11 mouse cellular contexts compared by ENCODE assay signal in the genomic region with DNA sequence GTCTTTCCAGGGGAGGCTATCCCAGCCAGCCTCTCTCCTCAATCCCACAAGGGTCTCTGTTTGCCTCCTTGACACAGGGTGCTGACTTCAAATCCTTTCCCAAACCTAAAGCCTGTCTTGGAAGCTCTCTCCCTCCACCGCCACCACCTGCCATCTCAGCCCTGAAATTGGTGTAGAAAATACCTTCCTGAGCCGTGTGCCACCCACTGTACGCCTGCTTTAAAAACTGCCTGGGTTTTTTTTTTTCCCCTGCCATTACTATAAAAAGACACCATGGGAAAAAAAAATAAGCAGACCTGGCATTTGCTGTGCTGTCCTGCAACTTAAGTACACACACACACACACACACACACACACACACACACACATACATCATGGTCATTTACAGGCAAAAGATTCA. TPM values are rescaled to one million over a fixed set of nuclear protein-coding genes. Genes with fewer than 3 reads are reported as not detected.
A peak's percentile ranks its signal among the peaks of the same experiment; 100 is the strongest.
DNase-seq lines count a peak whose midpoint lies in the region; ATAC-seq lines count a peak whose summit lies in the region.
"Had no signal": no experiment of that assay in that cellular context is flagged by ENCODE, and none has a peak within 500 bp of the region (broad histone marks: within the 10 kb centered on the region; RNA-seq: fewer than 3 reads in every experiment).

No protein-coding gene starts in this region.

- H3K4me3 ChIP-seq in heart, embryonic 12.5 days, result peak overlapping the region; percentile 58
- H3K4me3 ChIP-seq in lung, embryonic 16.5 days (ENCODE audit: low read length), result peak overlapping the region; percentile 80
- no peak overlapping the region for H3K4me3 ChIP-seq in hindbrain, embryonic 16.5 days (ENCODE audit: low read length)
- H3K4me3 ChIP-seq in stomach, embryonic 14.5 days (ENCODE audit: low read depth, low read length), result 0 out of 2 replicates have a peak overlapping the region, but pooled peaks have one; percentile 1

- H3K4me1 ChIP-seq in heart, embryonic 12.5 days (replicated peaks), result peaks cover 74% of the 10 kb centered on the region
- peaks cover 71% of the 10 kb centered on the region for H3K4me1 ChIP-seq in lung, embryonic 16.5 days (replicated peaks; ENCODE audit: control insufficient read depth, insufficient read depth, low read length)
- peaks cover 30% of the 10 kb centered on the region for H3K4me1 ChIP-seq in hindbrain, embryonic 16.5 days (ENCODE audit: control insufficient read depth, insufficient read depth, low read depth, low read length)
- peaks cover 48% of the 10 kb centered on the region for H3K4me1 ChIP-seq in stomach, embryonic 14.5 days (ENCODE audit: control insufficient read depth, insufficient read depth, low read length)

- intact Hi-C loops in heart, postnatal 25 days (cut with DNase I), result loop anchor here (5.0 kb wide), 3 partner anchors 33 to 143 kb away; no protein-coding TSS in a partner anchor

- WGBS in heart, embryonic 12.5 days, result 67% methylated on average over 3 of the region's 3 CpGs
- WGBS in lung, embryonic 16.5 days, result 74% methylated on average over 3 of the region's 3 CpGs
- WGBS in hindbrain, embryonic 16.5 days, result 85% methylated on average over 3 of the region's 3 CpGs
- 80% methylated on average over 3 of the region's 3 CpGs for WGBS in stomach, embryonic 14.5 days

- peak overlapping the region; percentile 82 for H3K9ac ChIP-seq in heart, embryonic 12.5 days
- H3K9ac ChIP-seq in lung, embryonic 16.5 days (ENCODE audit: low read length), result peak overlapping the region; percentile 84
- H3K9ac ChIP-seq in hindbrain, embryonic 16.5 days (ENCODE audit: low read depth, low read length), result no peak overlapping the region
- H3K9ac ChIP-seq in stomach, embryonic 14.5 days (replicated peaks; ENCODE audit: low read depth, low read length), result no peak overlapping the region

- no peak overlapping the region for H3K27ac ChIP-seq in heart, embryonic 12.5 days (ENCODE audit: poor library complexity, severe bottlenecking)
- H3K27ac ChIP-seq in lung, embryonic 16.5 days (ENCODE audit: low read length), result no peak overlapping the region
- no peak overlapping the region for H3K27ac ChIP-seq in hindbrain, embryonic 16.5 days (ENCODE audit: low read depth, low read length)
- no peak overlapping the region for H3K27ac ChIP-seq in stomach, embryonic 14.5 days (ENCODE audit: low read length)

- H3K36me3 ChIP-seq in heart, embryonic 12.5 days, result no peaks in the 10 kb centered on the region
- H3K36me3 ChIP-seq in lung, embryonic 16.5 days (ENCODE audit: control insufficient read depth, insufficient read depth, low read length), result peaks cover 2% of the 10 kb centered on the region; the same call in 1 of the 2 replicates
- no peaks in the 10 kb centered on the region for H3K36me3 ChIP-seq in hindbrain, embryonic 16.5 days (ENCODE audit: control insufficient read depth, insufficient read depth, low read length)
- no peaks in the 10 kb centered on the region for H3K36me3 ChIP-seq in stomach, embryonic 14.5 days (ENCODE audit: control insufficient read depth, insufficient read depth, low read length)

- DNase-seq in heart, postnatal 25 days (ENCODE audit: low spot score), result no peak
- DNase-seq in lung, postnatal 4 days, result no peak
- no peak for DNase-seq in cerebellum, adult 11 months
- DNase-seq in right cerebral cortex, postnatal 10 days (ENCODE audit: low spot score in 2 of 2), result no peak
- DNase-seq: cerebellum, adult 2 months; layer of hippocampus, postnatal 36 days had no signal

- peak overlapping the region; percentile 75 for H3K4me2 ChIP-seq in heart, embryonic 12.5 days
- peak overlapping the region; percentile 81 for H3K4me2 ChIP-seq in lung, embryonic 16.5 days (ENCODE audit: low read depth, low read length)
- H3K4me2 ChIP-seq in hindbrain, embryonic 16.5 days (ENCODE audit: low read length), result 0 out of 2 replicates have a peak overlapping the region, but pooled peaks have one; percentile 21
- peak overlapping the region; percentile 88 for H3K4me2 ChIP-seq in stomach, embryonic 14.5 days (replicated peaks; ENCODE audit: low read depth, low read length)
- H3K4me2 ChIP-seq: midbrain, embryonic 11.5 days had no signal

- peaks cover 9% of the 10 kb centered on the region for H3K9me3 ChIP-seq in heart, embryonic 12.5 days (replicated peaks)
- no peaks in the 10 kb centered on the region for H3K9me3 ChIP-seq in lung, embryonic 16.5 days (ENCODE audit: control insufficient read depth, low read length)
- no peaks in the 10 kb centered on the region for H3K9me3 ChIP-seq in hindbrain, embryonic 16.5 days (ENCODE audit: control insufficient read depth, low read length)
- H3K9me3 ChIP-seq in stomach, embryonic 14.5 days (ENCODE audit: control insufficient read depth, low read depth, low read length), result no peaks in the 10 kb centered on the region

- peaks cover 23% of the 10 kb centered on the region for H3K27me3 ChIP-seq in heart, embryonic 12.5 days (replicated peaks)
- peaks cover 9% of the 10 kb centered on the region; the same call in 1 of the 2 replicates for H3K27me3 ChIP-seq in lung, embryonic 16.5 days (ENCODE audit: control insufficient read depth, insufficient read depth, low read depth, low read length)
- H3K27me3 ChIP-seq in hindbrain, embryonic 16.5 days (replicated peaks; ENCODE audit: control insufficient read depth, insufficient read depth, low read length), result peaks cover 30% of the 10 kb centered on the region
- H3K27me3 ChIP-seq in stomach, embryonic 14.5 days (ENCODE audit: control insufficient read depth, insufficient read depth, low read length), result peaks cover 8% of the 10 kb centered on the region; the same call in 1 of the 2 replicates

- no peak for ATAC-seq in heart, embryonic 12.5 days (ENCODE audit: insufficient number of reproducible peaks, low FRiP score)
- no peak for ATAC-seq in lung, embryonic 16.5 days (ENCODE audit: low read depth)
- no peak for ATAC-seq in hindbrain, embryonic 16.5 days
- no peak for ATAC-seq in stomach, embryonic 14.5 days (ENCODE audit: insufficient number of reproducible peaks, insufficient read depth, low FRiP score, low read depth)

RNA-seq across cellular contexts. Expression of gene Plxnd1, which starts 4.7 kb away (rescaled TPM):
- polyA plus RNA-seq in heart, embryonic 12.5 days (2016; fragmentation: Nextera tagmentation; extraction: Ambion mirVana), result 60.8 and 80.5 TPM in 2 replicates
- total RNA-seq in heart, postnatal 25 days (2021), result 10 to 100 TPM; 79.7 to 91.8 TPM
- polyA plus RNA-seq in lung, embryonic 16.5 days (2015; fragmentation: Nextera tagmentation; extraction: Ambion mirVana), result 45.2 and 47.8 TPM in 2 replicates
- polyA plus RNA-seq in hindbrain, embryonic 16.5 days (2015; fragmentation: Nextera tagmentation; extraction: Ambion mirVana), result 8.5 and 10.5 TPM in 2 replicates
- 43.1 and 44.5 TPM in 2 replicates for polyA plus RNA-seq in stomach, embryonic 14.5 days (2014; fragmentation: Nextera tagmentation; extraction: Ambion mirVana)

RNA-seq across cellular contexts. Expression of gene H1foo, which starts 45.3 kb away (rescaled TPM):
- not detected in 2 replicates for polyA plus RNA-seq in heart, embryonic 12.5 days (2016; fragmentation: Nextera tagmentation; extraction: Ambion mirVana)
- not detected for total RNA-seq in heart, postnatal 25 days (2021)
- not detected in 2 replicates for polyA plus RNA-seq in lung, embryonic 16.5 days (2015; fragmentation: Nextera tagmentation; extraction: Ambion mirVana)
- polyA plus RNA-seq in hindbrain, embryonic 16.5 days (2015; fragmentation: Nextera tagmentation; extraction: Ambion mirVana), result not detected in 2 replicates
- not detected in 2 replicates for polyA plus RNA-seq in stomach, embryonic 14.5 days (2014; fragmentation: Nextera tagmentation; extraction: Ambion mirVana)
- total RNA-seq: layer of hippocampus, postnatal 36 days had no signal
- polyA plus RNA-seq: cerebellum, adult 2 months; midbrain, embryonic 11.5 days had no signal

RNA-seq across cellular contexts. Expression of gene Rho, which starts 58.5 kb away (rescaled TPM):
- 0.13 TPM in 1 of 2 replicates, not detected in the other for polyA plus RNA-seq in heart, embryonic 12.5 days (2016; fragmentation: Nextera tagmentation; extraction: Ambion mirVana)
- under 1 TPM; 0.18 to 0.34 TPM for total RNA-seq in heart, postnatal 25 days (2021)
- polyA plus RNA-seq in lung, embryonic 16.5 days (2015; fragmentation: Nextera tagmentation; extraction: Ambion mirVana), result 0.08 and 0.16 TPM in 2 replicates
- 0.35 and 0.50 TPM in 2 replicates for polyA plus RNA-seq in hindbrain, embryonic 16.5 days (2015; fragmentation: Nextera tagmentation; extraction: Ambion mirVana)
- polyA plus RNA-seq in stomach, embryonic 14.5 days (2014; fragmentation: Nextera tagmentation; extraction: Ambion mirVana), result 0.25 TPM in 1 of 2 replicates, not detected in the other
- polyA plus RNA-seq: midbrain, embryonic 11.5 days had no signal

Comparison
In these comparisons a context has a peak if more than half of its experiments do, and no peak if none do; other contexts are left out.
1. H3K4me2 ChIP-seq: peak in every context shown above with its lines; median percentile 88 in stomach, embryonic 14.5 days; 81 in lung, embryonic 16.5 days; 75 in heart, embryonic 12.5 days; 21 in hindbrain, embryonic 16.5 days.
2. H3K9ac ChIP-seq: peak in heart, embryonic 12.5 days (single experiment) and lung, embryonic 16.5 days (single experiment); none in hindbrain, embryonic 16.5 days (single experiment) and stomach, embryonic 14.5 days (single experiment).